Mouse (Mus musculus) embryonic facial prominence, embryonic 11.5 days (tissue): ENCODE results near the gene Dock6. TPM values are rescaled to one million over a fixed set of nuclear protein-coding genes. Genes with fewer than 3 reads are reported as not detected.
"Not testable (repeated sequence)": the region's sequence is repeated elsewhere in the genome, so short reads cannot be mapped to it uniquely, and the experiment has no call there.

Source experiments
- ATAC-seq: fragments of 200-750 bp; cut with Nextera tagmentation; replicated peaks from 2 replicates; pipeline ENCODE4 v1.8.0; 2017; ENCODE audit warnings: low read depth; ENCODE audit not compliant: insufficient number of reproducible peaks, low FRiP score, low TSS enrichment
- DNase-seq: peaks from one replicate; pipeline ENCODE4 v3.0.0-alpha.2; 2015; ENCODE audit warnings: low spot score
- H3K27ac ChIP-seq: fragments of 300-500 bp; sonication (generic); replicated peaks from 2 replicates; pipeline ENCODE4 v1.5.1; 2014; ENCODE audit warnings: mild to moderate bottlenecking, low read depth, low read length, control low read depth
- H3K27me3 ChIP-seq: fragments of 300-500 bp; sonication (generic); 2 replicates; pipeline ENCODE4 v1.6.1; 2014; ENCODE audit warnings: mild to moderate bottlenecking, low read length, moderate library complexity, mixed read lengths; ENCODE audit not compliant: control insufficient read depth, insufficient read depth
- H3K36me3 ChIP-seq: fragments of 300-500 bp; sonication (generic); replicated peaks from 2 replicates; pipeline ENCODE4 v1.6.1; 2014; ENCODE audit warnings: low read depth, mild to moderate bottlenecking, low read length, moderate library complexity, mixed read lengths; ENCODE audit not compliant: control insufficient read depth, insufficient read depth
- H3K4me1 ChIP-seq: fragments of 300-500 bp; sonication (generic); 2 replicates; pipeline ENCODE4 v1.6.1; 2014; ENCODE audit warnings: low read length, mixed read lengths; ENCODE audit not compliant: control insufficient read depth, insufficient read depth
- H3K4me2 ChIP-seq: fragments of 300-500 bp; sonication (generic); 2 replicates; pipeline ENCODE4 v1.6.1; 2014; ENCODE audit warnings: low read depth, mild to moderate bottlenecking, control low read depth, low read length, moderate library complexity
- H3K4me3 ChIP-seq: fragments of 300-500 bp; sonication (generic); 2 replicates; pipeline ENCODE4 v1.5.1; 2014; ENCODE audit warnings: low read depth, low read length, control low read depth
- H3K9ac ChIP-seq: fragments of 300-500 bp; sonication (generic); replicated peaks from 2 replicates; pipeline ENCODE4 v1.6.1; 2014; ENCODE audit warnings: mild to moderate bottlenecking, control low read depth, low read length
- H3K9me3 ChIP-seq: fragments of 300-500 bp; sonication (generic); replicated peaks from 2 replicates; pipeline ENCODE4 v1.6.1; 2016; ENCODE audit warnings: mild to moderate bottlenecking, low read length, inconsistent platforms, mixed read lengths; ENCODE audit not compliant: control insufficient read depth
- WGBS: fragments of 180-500 bp; shearing (Covaris S2); extraction: QIAGEN DNeasy Blood & Tissue Kit; methylation state at CpG from one replicate; pipeline ENCODE4 v1.1.7; 2014; 5-methylcytosine and 5-hydroxymethylcytosine counted together
- polyA plus RNA-seq: library from polyadenylated mRNA; unstranded; fragments of >200 nt; fragmentation: Nextera tagmentation; extraction: Ambion mirVana; gene quantifications from 2 replicates; pipeline ENCODE4 v1.2.1, GENCODE M21; 2014

Dock6 gene
- polyA plus RNA-seq, 1 experiment from 2014 or later = 15.6 TPM

DNA sequence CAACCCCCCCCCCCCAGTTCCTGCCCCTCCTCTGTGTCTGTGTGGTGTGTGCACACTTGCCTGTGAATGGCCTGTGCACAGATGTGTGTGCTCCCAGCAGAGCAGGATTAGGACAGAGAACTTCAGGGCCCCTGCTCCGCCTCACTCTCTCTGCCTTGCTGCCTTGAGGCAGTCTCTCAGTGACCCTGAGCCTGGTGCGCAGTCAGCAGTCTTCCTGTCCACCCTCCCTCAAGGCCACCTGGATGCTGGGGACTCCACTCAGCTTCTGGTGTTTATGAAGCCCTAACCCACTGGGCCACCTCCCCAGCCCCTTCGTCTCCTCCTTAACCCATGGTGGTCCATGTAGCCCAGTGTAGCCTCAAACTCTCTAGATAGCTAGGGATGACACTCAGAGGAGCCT lies 15.3 kb upstream of the Dock6 start:
- no peak overlapping the region for H3K4me2 ChIP-seq
- H3K4me1 ChIP-seq = no peaks in the 10 kb centered on the region
- 61% methylated on average over 3 of the region's 3 CpGs for WGBS
- H3K4me3 ChIP-seq = no peak overlapping the region
- H3K27ac ChIP-seq = no peak overlapping the region
- no peaks in the 10 kb centered on the region for H3K36me3 ChIP-seq
- DNase-seq = no peak
- H3K9ac ChIP-seq = no peak overlapping the region
- no peak for ATAC-seq
- no peaks in the 10 kb centered on the region for H3K27me3 ChIP-seq
- no peaks in the 10 kb centered on the region for H3K9me3 ChIP-seq

DNA sequence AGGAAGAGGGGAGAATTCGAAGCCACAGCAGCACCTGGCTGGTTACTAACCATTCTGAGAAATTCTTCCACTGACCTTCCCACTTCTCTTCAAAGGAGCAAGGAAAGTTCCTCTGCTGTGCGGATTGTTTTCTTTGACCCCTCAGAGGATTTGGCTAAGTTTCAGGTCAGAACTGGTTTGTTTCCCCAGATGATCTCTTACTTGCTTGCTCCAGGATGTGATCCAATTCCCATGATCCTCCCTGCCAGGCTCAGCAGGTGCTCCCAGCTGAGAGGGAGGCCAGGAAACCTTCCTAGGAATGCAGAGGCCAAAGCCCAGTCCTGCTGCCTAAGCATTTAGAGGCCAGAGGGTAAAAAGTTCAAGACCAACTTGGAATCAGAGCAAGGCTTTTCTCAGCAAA lies 14.2 kb upstream of the Dock6 start:
- Histone ChIP-seq H3K4me2 (no peak overlapping the region), H3K4me1 (no peaks in the 10 kb centered on the region), H3K4me3 (no peak overlapping the region), H3K27me3 (no peaks in the 10 kb centered on the region), H3K27ac (no peak overlapping the region), H3K9ac (no peak overlapping the region), H3K9me3 (no peaks in the 10 kb centered on the region), H3K36me3 (no peaks in the 10 kb centered on the region)
- WGBS = 52% methylated on average over 2 of the region's 2 CpGs
- ATAC-seq = no peak
- DNase-seq = peak; percentile 14

- H3K4me3 ChIP-seq = no peak overlapping the region
- DNase-seq (no peak), ATAC-seq (no peak)
- no peak overlapping the region for H3K9ac ChIP-seq
- no peak overlapping the region for H3K4me2 ChIP-seq
- H3K27me3 ChIP-seq = no peaks in the 10 kb centered on the region
- no peak overlapping the region for H3K27ac ChIP-seq
- no peaks in the 10 kb centered on the region for H3K9me3 ChIP-seq
- no peaks in the 10 kb centered on the region for H3K36me3 ChIP-seq
- 69% methylated on average over 5 of the region's 5 CpGs for WGBS
- no peaks in the 10 kb centered on the region for H3K4me1 ChIP-seq
These were observed 13.4 kb upstream of the Dock6 start for GRCm38 (mm10) chr9:21865673-21866398.

DNA sequence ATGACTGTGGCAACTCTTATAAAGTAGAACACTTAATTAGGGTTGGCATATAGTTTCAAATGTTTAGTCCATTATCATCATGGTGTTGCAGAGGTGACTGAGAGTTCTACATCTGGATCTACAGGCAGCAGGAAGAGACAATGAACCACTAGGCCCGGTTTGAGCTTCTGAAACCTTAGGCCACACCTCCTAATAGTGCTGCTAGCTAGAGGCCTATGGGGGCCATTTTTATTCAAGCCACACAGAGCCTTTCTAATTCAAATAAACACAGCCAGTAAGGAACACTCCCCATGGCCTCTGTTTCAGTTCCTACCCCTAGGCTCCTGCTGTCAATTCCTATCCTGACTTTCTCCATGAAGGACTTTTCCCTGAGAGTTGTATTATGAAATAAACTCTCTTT lies 9.7 kb upstream of the Dock6 start:
- DNase-seq (no peak), ATAC-seq (no peak)
- no peak overlapping the region for H3K4me2 ChIP-seq
- H3K4me3 ChIP-seq = no peak overlapping the region
- H3K4me1 ChIP-seq = no peaks in the 10 kb centered on the region
- H3K9me3 ChIP-seq = no peaks in the 10 kb centered on the region
- H3K36me3 ChIP-seq = no peaks in the 10 kb centered on the region
- no peaks in the 10 kb centered on the region for H3K27me3 ChIP-seq
- H3K9ac ChIP-seq = no peak overlapping the region
- H3K27ac ChIP-seq = no peak overlapping the region
- WGBS = 65% methylated on average over 1 of the region's 1 CpGs

- H3K36me3 ChIP-seq, H3K27me3 ChIP-seq, H3K4me3 ChIP-seq, H3K27ac ChIP-seq, ATAC-seq, DNase-seq, H3K9ac ChIP-seq, H3K4me1 ChIP-seq, H3K4me2 ChIP-seq, H3K9me3 ChIP-seq: not testable (repeated sequence)
- 69% methylated on average over 6 of the region's 6 CpGs for WGBS
These were observed 7.9 kb upstream of the Dock6 start for GRCm38 (mm10) chr9:21860349-21860748.

- no peak for ATAC-seq
- H3K9me3 ChIP-seq = no peaks in the 10 kb centered on the region
These were observed 7.2 kb upstream of the Dock6 start for GRCm38 (mm10) chr9:21859606-21860005.

DNA sequence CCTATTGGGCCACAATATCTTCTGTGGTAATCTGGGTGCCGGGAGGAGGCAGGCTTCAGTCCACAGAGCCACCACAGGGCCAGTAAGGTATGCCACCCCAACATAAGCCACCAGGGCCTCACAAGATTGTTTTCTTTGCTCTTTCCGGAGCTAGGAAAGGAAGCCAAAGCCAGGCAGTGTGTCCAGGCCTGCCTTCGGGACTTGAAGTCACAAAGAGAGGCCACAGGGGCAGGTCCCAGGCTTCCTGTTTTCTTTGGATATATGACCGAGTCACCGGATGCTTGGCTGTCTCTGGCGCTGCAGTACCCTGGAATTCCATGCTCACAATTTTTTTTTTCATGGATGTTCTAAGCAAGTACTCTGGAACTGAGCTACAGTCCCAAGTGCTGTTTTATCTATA lies 5.6 kb upstream of the Dock6 start:
- Histone ChIP-seq H3K27ac (no peak overlapping the region), H3K4me1 (no peaks in the 10 kb centered on the region), H3K4me2 (no peak overlapping the region), H3K9ac (no peak overlapping the region), H3K36me3 (no peaks in the 10 kb centered on the region), H3K4me3 (no peak overlapping the region), H3K27me3 (no peaks in the 10 kb centered on the region), H3K9me3 (no peaks in the 10 kb centered on the region)
- ATAC-seq = no peak
- WGBS = 30% methylated on average over 6 of the region's 6 CpGs
- DNase-seq = peak; percentile 40

More at GRCm38 (mm10) chr9:21859606-21860005, 7.2 kb upstream of the Dock6 start:
- Histone ChIP-seq H3K27me3 (no peaks in the 10 kb centered on the region), H3K36me3 (no peaks in the 10 kb centered on the region), H3K4me3 (no peak overlapping the region), H3K4me2 (no peak overlapping the region), H3K9ac (no peak overlapping the region), H3K4me1 (no peaks in the 10 kb centered on the region), H3K27ac (no peak overlapping the region)
- DNase-seq = no peak
- 86% methylated on average over 3 of the region's 3 CpGs for WGBS

DNA sequence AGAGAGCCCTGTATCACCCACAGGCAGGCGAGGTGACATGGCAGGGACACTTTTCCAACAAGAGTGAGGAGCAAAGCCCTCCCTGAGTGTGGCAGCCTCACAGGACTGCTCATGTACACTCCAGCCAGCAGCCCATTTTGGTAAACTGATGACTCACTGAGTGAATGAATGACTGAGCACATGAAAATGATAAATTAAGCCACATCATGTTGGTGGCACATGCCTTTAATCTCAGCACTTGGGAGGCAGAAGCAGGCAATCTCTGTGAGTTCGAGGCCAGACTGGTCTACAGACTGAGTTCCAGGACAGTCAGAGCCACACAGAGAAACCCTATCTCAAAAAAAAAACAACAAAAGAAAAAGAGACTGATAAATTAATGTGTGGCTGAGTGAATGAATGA lies 5.1 kb upstream of the Dock6 start:
- Histone ChIP-seq H3K4me3 (no peak overlapping the region), H3K4me1 (no peaks in the 10 kb centered on the region), H3K4me2 (no peak overlapping the region), H3K27me3 (no peaks in the 10 kb centered on the region), H3K9ac (no peak overlapping the region), H3K27ac (no peak overlapping the region), H3K36me3 (no peaks in the 10 kb centered on the region), H3K9me3 (no peaks in the 10 kb centered on the region)
- DNase-seq = no peak
- 65% methylated on average over 2 of the region's 2 CpGs for WGBS
- ATAC-seq = no peak
